Mouse (Mus musculus): ENCODE measurements at regions not wholly inside any gene's neighbourhood (a gene's known extent, or its start where the extent isn't known, plus 50 kb on each side); places are given as distances from the start of the nearest gene placed in this dataset.

DNA sequence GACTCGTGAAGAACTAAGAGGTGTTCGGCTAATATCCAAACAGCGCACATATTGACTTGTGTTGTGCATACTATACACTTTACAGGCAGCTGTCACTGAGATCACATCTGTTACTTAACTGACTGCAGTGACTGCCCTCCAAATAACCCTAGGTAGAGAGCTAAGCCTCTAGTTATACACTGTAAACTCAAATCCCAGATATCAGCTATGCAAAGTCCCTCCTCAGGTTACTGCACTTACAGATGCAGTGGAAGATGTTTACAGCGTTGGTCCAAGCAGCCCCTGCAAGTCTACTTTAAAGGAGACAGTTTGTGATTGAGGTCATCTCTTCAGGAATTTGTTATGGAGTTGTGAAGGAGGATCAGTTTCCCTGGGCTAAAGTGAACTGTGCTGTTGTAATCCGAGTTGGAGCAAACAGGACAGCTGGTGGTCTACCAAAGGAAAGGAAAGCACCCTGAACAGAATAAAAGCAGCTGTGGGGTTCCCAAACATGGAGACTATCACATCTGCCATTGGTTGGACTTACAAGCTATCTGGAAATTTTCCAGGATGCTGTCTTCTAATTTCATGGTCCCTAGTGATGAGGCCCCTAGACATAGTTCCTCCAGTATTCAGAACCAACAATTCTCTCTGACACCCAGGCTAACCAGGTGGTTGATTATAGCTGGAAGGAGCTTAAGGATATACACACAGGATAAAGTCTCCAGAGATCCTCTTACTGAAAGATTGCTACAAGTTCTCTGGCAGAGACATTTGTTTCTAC is 108.7 kb upstream of the Stk26 start:
- ATAC-seq (ENCODE audit: low FRiP score, low read depth), result peak; percentile 89
- Histone ChIP-seq H3K9me3 (no peaks in the 10 kb centered on the region), H3K27ac (no peak overlapping the region), H3K9ac (no peak overlapping the region), H3K4me3 (no peak overlapping the region), H3K4me2 (replicated peaks) (no peak overlapping the region), H3K27me3 (no peaks in the 10 kb centered on the region; the same call in 1 of the 2 replicates), H3K36me3 (no peaks in the 10 kb centered on the region), H3K4me1 (no peaks in the 10 kb centered on the region)
- 54% methylated on average over 5 of the region's 5 CpGs for WGBS

DNA sequence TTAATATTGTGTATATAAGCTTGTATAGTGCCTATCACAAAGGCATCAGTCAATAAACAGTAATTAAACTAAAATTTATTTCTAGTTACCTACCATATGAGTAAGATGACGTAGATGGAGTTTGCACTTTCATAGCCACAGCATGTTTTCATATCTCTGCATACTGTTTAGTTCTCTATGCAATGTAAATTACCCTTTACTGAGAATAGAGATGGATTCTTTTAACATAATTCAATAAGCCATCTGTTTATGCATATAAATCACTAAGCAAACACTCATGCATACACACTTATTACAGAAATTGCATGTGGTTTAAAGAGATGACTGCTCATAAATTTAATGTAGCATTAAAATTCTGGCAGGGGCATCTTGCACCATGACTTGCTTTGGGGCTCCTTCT is 87.4 kb upstream of the Stk26 start:
- Histone ChIP-seq H3K9ac (no peak overlapping the region), H3K27ac (no peak overlapping the region), H3K36me3 (no peaks in the 10 kb centered on the region), H3K4me2 (replicated peaks) (no peak overlapping the region), H3K4me1 (no peaks in the 10 kb centered on the region), H3K9me3 (no peaks in the 10 kb centered on the region), H3K27me3 (no peaks in the 10 kb centered on the region), H3K4me3 (no peak overlapping the region)
- no peak for ATAC-seq (ENCODE audit: low FRiP score, low read depth)
- 68% methylated on average over 1 of the region's 1 CpGs for WGBS

Measured in limb, embryonic 13.5 days (tissue).